Mouse (Mus musculus) urinary bladder, postnatal 14 days (tissue): ENCODE data around the gene Unc45a.

Experiments
- DNase-seq: peaks from one replicate; pipeline ENCODE4 v3.0.0; 2021; ENCODE audit warnings: low spot score

Gene Unc45a

GRCm38 (mm10) chr7:80368009-80368408, 27.2 kb upstream of the Unc45a start:
- no peak for DNase-seq

- no peak for DNase-seq
These were observed 26.4 kb upstream of the Unc45a start for GRCm38 (mm10) chr7:80367232-80367631.

- DNase-seq = no peak
These were observed 25.0 kb upstream of the Unc45a start for GRCm38 (mm10) chr7:80365759-80366158.

GRCm38 (mm10) chr7:80360435-80360834, 19.6 kb upstream of the Unc45a start:
- DNase-seq = no peak

GRCm38 (mm10) chr7:80358039-80358438, 17.2 kb upstream of the Unc45a start:
- DNase-seq = no peak

GRCm38 (mm10) chr7:80357156-80357555, 16.4 kb upstream of the Unc45a start:
- no peak for DNase-seq

GRCm38 (mm10) chr7:80356351-80356750, 15.5 kb upstream of the Unc45a start:
- DNase-seq = no peak

- DNase-seq = no peak
These were observed 12.1 kb upstream of the Unc45a start for GRCm38 (mm10) chr7:80352920-80353319.

- no peak for DNase-seq
These were observed 10.0 kb upstream of the Unc45a start for GRCm38 (mm10) chr7:80350808-80351207.

- no peak for DNase-seq
These were observed 7.1 kb upstream of the Unc45a start for GRCm38 (mm10) chr7:80347670-80348586.

GRCm38 (mm10) chr7:80346830-80347229, 6.0 kb upstream of the Unc45a start:
- no peak for DNase-seq

GRCm38 (mm10) chr7:80346173-80346572, 5.4 kb upstream of the Unc45a start:
- no peak for DNase-seq

- no peak for DNase-seq
These were observed 2.6 kb upstream of the Unc45a start for GRCm38 (mm10) chr7:80343270-80344018.

- peak; percentile 95 for DNase-seq
These were observed 2.1 kb upstream of the Unc45a start, which contains the start of gene Hddc3 for GRCm38 (mm10) chr7:80342858-80343257. Gene Hddc3 (plus strand): TSS chr7:80343104.

- DNase-seq = no peak
These were observed 988 bp upstream of the Unc45a start for GRCm38 (mm10) chr7:80341793-80342192.

GRCm38 (mm10) chr7:80339793-80340628, 794 bp downstream of the Unc45a start:
- DNase-seq = peak; percentile 99

- DNase-seq = no peak
These were observed 1.4 kb downstream of the Unc45a start for GRCm38 (mm10) chr7:80339371-80339770.

- DNase-seq = no peak
These were observed 3.9 kb downstream of the Unc45a start for GRCm38 (mm10) chr7:80336932-80337331.

GRCm38 (mm10) chr7:80334848-80335247, 6.0 kb downstream of the Unc45a start:
- no peak for DNase-seq

GRCm38 (mm10) chr7:80331433-80331832, 9.4 kb downstream of the Unc45a start:
- no peak for DNase-seq

GRCm38 (mm10) chr7:80330278-80330677, 10.5 kb downstream of the Unc45a start:
- no peak for DNase-seq

GRCm38 (mm10) chr7:80326076-80326475, 14.7 kb downstream of the Unc45a start:
- no peak for DNase-seq
